Mouse (Mus musculus): Measurements from ENCODE around the gene 2210016F16Rik. TPM values are rescaled to one million over a fixed set of nuclear protein-coding genes. Genes with fewer than 3 reads are reported as not detected.
A peak's percentile ranks its signal among the peaks of the same experiment; 100 is the strongest.
"Not testable (repeated sequence)": the region's sequence is repeated elsewhere in the genome, so short reads cannot be mapped to it uniquely, and the experiment has no call there.

Gene 2210016F16Rik
- 22.3 and 24.8 TPM in 2 replicates for polyA plus RNA-seq (2012; rRNA removed)

- peak; percentile 67 for DNase-seq (ENCODE audit: low spot score)
Measured at GRCm38 (mm10) chr13:58384779-58385546, at the start of gene 2210016F16Rik. Gene 2210016F16Rik, minus strand, starts transcription at chr13:58385225.

- no peak for DNase-seq (ENCODE audit: low spot score)
Measured at GRCm38 (mm10) chr13:58423061-58423660, 38.1 kb upstream of the 2210016F16Rik start.

GRCm38 (mm10) chr13:58422242-58422641, 37.2 kb upstream of the 2210016F16Rik start:
- DNase-seq (ENCODE audit: low spot score) = no peak

DNA sequence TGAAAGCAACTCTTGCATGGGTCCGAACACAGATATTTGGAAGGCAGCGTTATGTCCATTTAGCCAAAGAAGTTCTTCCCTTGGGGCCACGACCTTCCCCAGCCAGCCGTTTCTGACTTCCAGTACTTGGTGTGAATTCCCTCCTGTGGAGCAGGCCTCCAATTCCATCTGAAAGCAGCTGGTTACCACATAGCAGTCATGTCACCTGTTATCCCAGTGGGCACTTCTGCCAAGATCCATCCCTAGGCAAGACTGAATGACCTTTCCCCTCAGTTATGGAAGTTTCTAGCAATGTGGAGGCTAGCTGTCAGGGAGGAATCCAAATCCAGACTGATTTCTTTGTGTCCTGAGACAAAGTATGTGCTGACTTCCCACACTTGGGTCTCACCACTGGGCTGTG, 36.0 kb upstream of the 2210016F16Rik start:
- no peak for DNase-seq (ENCODE audit: low spot score)

DNA sequence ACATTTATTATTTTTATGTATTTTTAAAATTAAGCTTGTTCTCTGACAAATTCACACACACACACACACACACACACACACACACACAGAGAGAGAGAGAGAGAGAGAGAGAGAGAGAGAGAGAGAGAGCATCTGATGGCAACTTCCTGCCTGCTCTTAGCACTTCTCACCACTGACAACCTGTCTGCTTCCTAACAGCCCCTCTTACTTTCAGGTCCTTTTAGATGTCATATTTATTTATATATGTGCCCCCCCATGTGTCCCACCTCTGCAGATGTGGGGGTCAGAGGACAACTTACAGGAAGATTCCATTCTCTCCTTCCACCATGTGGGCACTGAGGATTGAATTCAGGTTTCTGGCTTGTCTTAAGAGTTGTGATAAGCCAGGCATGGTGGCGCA, 34.2 kb upstream of the 2210016F16Rik start:
- no peak for DNase-seq (ENCODE audit: low spot score)

DNA sequence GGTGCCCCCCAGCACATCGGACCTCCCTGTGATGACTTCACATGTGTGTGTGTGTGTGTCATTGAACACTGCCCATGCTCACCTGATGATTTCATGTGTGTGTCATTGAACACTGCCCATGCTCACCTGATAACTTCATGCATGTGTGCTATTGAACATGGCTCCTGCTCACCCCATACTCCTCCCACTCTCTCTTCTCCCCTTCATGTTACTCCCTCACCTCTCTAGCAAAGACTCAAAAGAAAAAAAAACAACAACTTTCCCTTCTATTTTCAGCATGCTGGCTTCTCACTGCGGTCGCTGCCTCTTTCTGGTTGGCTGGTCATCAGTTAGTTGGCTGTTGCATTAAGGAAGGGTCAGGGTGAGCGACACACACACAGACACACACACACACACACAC, 33.6 kb upstream of the 2210016F16Rik start:
- DNase-seq (ENCODE audit: low spot score) = no peak

DNA sequence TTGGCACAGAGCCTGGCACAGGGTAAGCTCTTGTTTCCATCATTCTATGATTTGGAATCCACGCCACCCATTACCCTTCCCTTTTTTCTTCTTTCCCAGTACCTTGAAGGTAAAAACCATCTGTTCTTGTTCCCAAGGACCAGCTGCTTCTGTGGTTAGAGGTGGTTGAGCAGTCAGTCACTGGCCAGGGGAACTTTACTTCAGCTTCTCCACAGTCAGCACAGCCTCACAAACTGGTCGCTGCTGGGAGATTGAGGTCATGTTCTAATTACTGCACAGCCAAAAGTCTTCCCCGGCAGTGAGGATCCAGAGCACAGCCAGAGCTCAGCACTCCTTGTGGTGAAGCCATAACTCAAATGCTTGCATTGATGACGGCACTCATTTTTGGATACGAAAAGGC, 30.8 kb upstream of the 2210016F16Rik start:
- DNase-seq (ENCODE audit: low spot score) = no peak

GRCm38 (mm10) chr13:58415374-58415773, 30.3 kb upstream of the 2210016F16Rik start:
- no peak for DNase-seq (ENCODE audit: low spot score)

- no peak for DNase-seq (ENCODE audit: low spot score)
Measured at GRCm38 (mm10) chr13:58411073-58411472, 26.0 kb upstream of the 2210016F16Rik start.

DNA sequence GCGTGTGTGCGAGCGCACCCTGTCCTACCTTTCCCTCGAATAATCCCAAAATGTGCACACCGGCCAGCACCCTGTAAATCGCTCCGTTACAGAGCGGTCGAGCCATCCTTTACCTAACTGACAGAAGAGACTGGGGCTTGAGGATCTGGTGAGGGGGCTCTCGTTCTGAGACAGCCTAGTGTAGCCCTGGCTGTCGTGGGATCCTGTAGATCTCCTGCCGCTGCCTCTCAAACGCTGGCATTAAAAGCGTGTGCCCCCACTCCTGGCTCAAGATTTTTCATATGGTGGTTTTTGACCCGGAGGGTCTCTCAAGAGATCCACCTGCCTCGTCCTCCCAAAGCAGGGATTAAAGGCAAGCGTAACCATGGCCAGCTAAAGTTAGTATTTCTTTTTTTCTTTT, 18.2 kb upstream of the 2210016F16Rik start, which contains the start of gene Hnrnpk:
Hnrnpk (minus strand) TSS at position 101 of the 400 bp plus-strand sequence.
- DNase-seq (ENCODE audit: low spot score) = not testable (repeated sequence)

- no peak for DNase-seq (ENCODE audit: low spot score)
Measured at GRCm38 (mm10) chr13:58402744-58403110, 17.7 kb upstream of the 2210016F16Rik start.

DNA sequence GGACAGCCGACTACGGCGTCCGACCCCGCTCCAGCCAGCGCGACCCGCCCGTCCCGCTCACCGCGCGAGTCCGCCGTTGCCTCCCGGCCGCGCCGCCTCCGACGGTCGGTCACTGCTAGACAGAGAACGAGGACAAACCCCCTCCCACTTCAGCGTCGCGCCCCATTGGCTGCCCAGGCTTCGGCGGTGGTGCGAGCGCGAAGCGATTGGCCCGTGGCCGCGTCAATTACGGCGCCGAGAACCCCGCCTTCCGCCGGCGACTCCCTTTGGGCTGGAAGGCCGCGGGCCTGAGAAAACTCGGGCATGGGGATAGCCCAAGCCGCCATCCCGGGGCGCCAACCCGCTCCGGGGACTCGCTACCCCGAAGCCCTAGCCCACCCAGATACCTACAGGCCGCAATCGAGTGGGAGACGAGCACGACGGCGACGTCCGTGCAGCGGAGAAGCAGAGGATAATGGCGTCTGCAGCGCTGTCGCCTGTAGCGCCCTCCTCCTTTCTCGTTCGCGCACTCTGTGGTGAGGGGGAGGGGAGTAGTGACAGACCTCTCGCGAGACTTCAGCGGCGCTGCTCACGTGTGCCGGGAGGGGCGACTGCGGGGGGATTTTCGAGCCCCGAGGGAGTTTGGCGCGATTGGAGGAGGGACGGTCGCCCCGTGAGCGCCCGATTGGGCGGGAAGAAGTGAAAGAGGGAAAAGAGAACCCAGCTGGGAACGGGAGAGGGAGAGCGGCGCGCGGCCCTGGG, 17.1 kb upstream of the 2210016F16Rik start, which contains the start of gene Rmi1:
Rmi1 (plus strand) TSS at position 246 of the 741 bp plus-strand sequence.
- peak; percentile 100 for DNase-seq (ENCODE audit: low spot score)

- no peak for DNase-seq (ENCODE audit: low spot score)
Measured at GRCm38 (mm10) chr13:58401135-58402002, 16.3 kb upstream of the 2210016F16Rik start.

GRCm38 (mm10) chr13:58400576-58400975, 15.6 kb upstream of the 2210016F16Rik start:
- no peak for DNase-seq (ENCODE audit: low spot score)

DNA sequence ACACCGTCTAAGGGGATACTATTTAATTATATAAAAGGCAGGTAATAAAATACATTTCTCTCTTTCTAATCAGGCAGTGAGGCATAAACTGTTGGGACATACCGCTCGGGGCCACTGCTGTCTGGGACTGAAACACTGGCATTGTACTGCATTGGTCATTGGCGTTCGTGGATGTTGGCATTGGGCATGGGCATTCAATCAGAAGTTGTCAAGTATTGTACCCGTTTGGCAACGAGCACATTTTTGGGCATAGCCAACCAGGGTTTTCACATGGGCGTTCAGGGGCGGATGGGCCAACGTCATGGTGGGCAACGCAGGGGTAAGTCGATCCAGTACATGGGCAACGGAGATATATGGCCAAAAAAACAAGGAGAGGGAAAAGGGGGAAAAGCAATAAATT, 12.6 kb upstream of the 2210016F16Rik start:
- no peak for DNase-seq (ENCODE audit: low spot score)

DNA sequence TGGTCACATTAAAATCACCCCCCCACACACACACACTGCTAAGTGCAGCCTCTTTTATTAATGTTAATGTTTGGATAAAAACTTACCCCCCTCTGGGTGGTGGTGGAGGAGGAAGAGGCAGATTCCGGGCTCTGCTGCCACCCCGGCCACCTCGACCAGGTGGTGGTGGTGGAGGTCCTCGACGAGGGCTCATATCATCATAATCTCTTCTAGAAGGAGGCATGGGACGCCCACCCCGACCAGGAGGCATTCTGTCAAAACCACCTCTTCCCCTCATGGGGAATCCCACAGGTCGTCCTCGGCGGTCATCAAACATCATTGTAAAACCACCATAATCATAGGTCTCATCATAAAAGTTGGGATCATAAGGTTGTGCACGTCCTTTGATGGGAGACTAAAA, 9.4 kb upstream of the 2210016F16Rik start:
- DNase-seq (ENCODE audit: low spot score) = not testable (repeated sequence)

- no peak for DNase-seq (ENCODE audit: low spot score)
Measured at GRCm38 (mm10) chr13:58389324-58389951, 4.4 kb upstream of the 2210016F16Rik start.

- DNase-seq (ENCODE audit: low spot score) = no peak
Measured at GRCm38 (mm10) chr13:58388379-58388778, 3.4 kb upstream of the 2210016F16Rik start.

GRCm38 (mm10) chr13:58387948-58388347, 2.9 kb upstream of the 2210016F16Rik start:
- no peak for DNase-seq (ENCODE audit: low spot score)

DNA sequence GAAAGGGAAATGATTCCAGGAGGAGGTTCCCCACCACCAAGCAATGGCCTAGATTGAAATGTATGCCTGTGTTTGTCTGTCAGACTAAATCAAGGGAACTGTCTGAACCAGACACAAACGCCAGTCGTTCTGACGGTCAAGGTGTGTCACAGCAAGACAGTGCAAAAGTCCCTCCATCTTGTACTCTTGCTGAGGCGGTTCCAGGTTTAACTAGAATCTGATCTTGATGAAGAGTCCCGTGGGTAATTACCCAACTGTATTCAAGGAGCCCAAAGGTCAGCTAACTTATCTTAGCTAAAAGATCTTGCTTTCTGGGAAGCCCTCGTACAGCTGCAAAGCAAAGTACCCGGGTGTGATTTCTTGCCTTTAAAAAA, 509 bp upstream of the 2210016F16Rik start:
- no peak for DNase-seq (ENCODE audit: low spot score)

GRCm38 (mm10) chr13:58384371-58384770, 654 bp downstream of the 2210016F16Rik start:
- DNase-seq (ENCODE audit: low spot score) = no peak

All from urinary bladder, adult 2 months (tissue).